In the genomic region with DNA sequence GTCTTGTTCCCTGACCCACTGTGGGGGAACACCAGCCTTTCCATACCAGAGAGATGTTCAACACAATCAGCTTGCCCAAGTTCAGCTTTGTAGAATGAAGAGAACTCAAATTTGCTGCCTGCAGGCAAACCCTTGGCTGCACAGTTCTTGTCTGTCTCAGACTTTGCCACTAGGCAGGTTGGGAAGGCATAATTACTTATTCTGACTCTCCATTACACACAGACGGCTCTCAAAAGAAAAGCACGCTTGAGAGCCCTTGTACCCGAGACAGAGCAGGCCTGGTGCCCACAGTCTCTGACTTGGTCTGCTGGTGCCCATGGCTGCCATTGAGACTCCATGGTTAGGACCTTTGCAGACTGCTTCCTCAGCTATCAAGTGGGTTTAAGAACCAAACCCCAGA, we compare ENCODE assay signal across 9 mouse cellular contexts. TPM values are rescaled to one million over a fixed set of nuclear protein-coding genes. Genes with fewer than 3 reads are reported as not detected.
DNase-seq lines count a peak whose midpoint lies in the region; ATAC-seq and TF ChIP-seq lines count a peak whose summit lies in the region.
"Had no signal": no experiment of that assay in that cellular context is flagged by ENCODE, and none has a peak within 500 bp of the region (broad histone marks: within the 10 kb centered on the region; RNA-seq: fewer than 3 reads in every experiment).

No protein-coding gene starts in this region.

- no peak overlapping the region for H3K4me3 ChIP-seq in lung, embryonic 14.5 days (ENCODE audit: low read depth, low read length)
- no peak overlapping the region for H3K4me3 ChIP-seq in forebrain, embryonic 15.5 days
- H3K4me3 ChIP-seq: limb, embryonic 15.5 days had no signal

- no peak overlapping the region for H3K9ac ChIP-seq in lung, embryonic 14.5 days
- no peak overlapping the region for H3K9ac ChIP-seq in forebrain, embryonic 15.5 days (replicated peaks)
- H3K9ac ChIP-seq: limb, embryonic 15.5 days had no signal

- peak overlapping the region; percentile 54 for H3K27ac ChIP-seq in lung, embryonic 14.5 days (ENCODE audit: low read depth)
- H3K27ac ChIP-seq in forebrain, embryonic 15.5 days (replicated peaks): no peak overlapping the region
- H3K27ac ChIP-seq: limb, embryonic 15.5 days had no signal

- TF ChIP-seq CTCF in lung, embryonic 14.5 days (IDR thresholded peaks at IDR 0.05; ENCODE audit: low read depth): no peak

- no peaks in the 10 kb centered on the region for H3K27me3 ChIP-seq in lung, embryonic 14.5 days (ENCODE audit: insufficient read depth, low read length)
- no peaks in the 10 kb centered on the region for H3K27me3 ChIP-seq in forebrain, embryonic 15.5 days

- ATAC-seq in lung, embryonic 14.5 days (ENCODE audit: insufficient read depth): no peak
- ATAC-seq in forebrain, embryonic 15.5 days (replicated peaks): peak; percentile 87

- no peak for DNase-seq in lung, embryonic 14.5 days
- DNase-seq in lung, postnatal 4 days: no peak
- DNase-seq in lung, postnatal 36 days: peak; percentile 39
- no peak for DNase-seq in right cerebral cortex, postnatal 14 days
- DNase-seq in natural killer cell, adult 2 months (ENCODE audit: low spot score in 2 of 2): no peak
- DNase-seq in spleen, postnatal 36 days (ENCODE audit: low spot score in 2 of 2): no peak
- DNase-seq: cerebellum, adult 11 months had no signal

- WGBS in lung, embryonic 14.5 days: 49% methylated on average over 3 of the region's 3 CpGs
- WGBS in forebrain, embryonic 15.5 days: 8% methylated on average over 3 of the region's 3 CpGs

- H3K36me3 ChIP-seq in lung, embryonic 14.5 days (ENCODE audit: insufficient read depth): 0 out of 2 replicates have a peak, but pooled peaks cover 3% of the 10 kb centered on the region
- H3K36me3 ChIP-seq in forebrain, embryonic 15.5 days: no peaks in the 10 kb centered on the region
- H3K36me3 ChIP-seq: limb, embryonic 15.5 days had no signal

- peaks cover 14% of the 10 kb centered on the region for H3K4me1 ChIP-seq in lung, embryonic 14.5 days (ENCODE audit: insufficient read depth)
- peaks cover 22% of the 10 kb centered on the region for H3K4me1 ChIP-seq in forebrain, embryonic 15.5 days

- H3K4me2 ChIP-seq in lung, embryonic 14.5 days: no peak overlapping the region
- no peak overlapping the region for H3K4me2 ChIP-seq in forebrain, embryonic 15.5 days (replicated peaks)
- H3K4me2 ChIP-seq: limb, embryonic 15.5 days had no signal

- H3K9me3 ChIP-seq in lung, embryonic 14.5 days (ENCODE audit: low read depth, low read length): no peaks in the 10 kb centered on the region
- no peaks in the 10 kb centered on the region for H3K9me3 ChIP-seq in forebrain, embryonic 15.5 days
- H3K9me3 ChIP-seq: limb, embryonic 15.5 days had no signal

RNA-seq across cellular contexts. Expression of a gene that starts 26.7 kb away (rescaled TPM):
- 4.7 and 5.5 TPM in 2 replicates for polyA plus RNA-seq in lung, embryonic 14.5 days (2014; fragmentation: Nextera tagmentation; extraction: Ambion mirVana)
- 0.36 and 0.70 TPM in 2 replicates for polyA plus RNA-seq in forebrain, embryonic 15.5 days (2015; fragmentation: Nextera tagmentation; extraction: Ambion mirVana)
